Mouse (Mus musculus): ENCODE measurements around the gene Lhfp. TPM values are rescaled to one million over a fixed set of nuclear protein-coding genes. Genes with fewer than 3 reads are reported as not detected.

Lhfp gene
- polyA plus RNA-seq (2014; fragmentation: Nextera tagmentation; extraction: Ambion mirVana) = 12.9 and 13.1 TPM in 2 replicates

- peak within 1 kb of the TSS; percentile 80 for H3K4me2 ChIP-seq
- DNase-seq (ENCODE audit: low spot score) = peak; percentile 73
- H3K36me3 ChIP-seq (ENCODE audit: control insufficient read depth, insufficient read depth, low read length) = no peaks in the 10 kb centered on the region
- H3K27ac ChIP-seq (ENCODE audit: low read depth, low read length) = no peak within 1 kb of the TSS
- ATAC-seq (replicated peaks; ENCODE audit: low FRiP score) = peak; percentile 51; the same call in 1 of the 2 replicates
- H3K27me3 ChIP-seq (replicated peaks; ENCODE audit: control insufficient read depth, insufficient read depth, low read length) = peaks cover 33% of the 10 kb centered on the region
- under 1% methylated on average over 51 of the region's 58 CpGs for WGBS
- no peaks in the 10 kb centered on the region for H3K9me3 ChIP-seq (ENCODE audit: control insufficient read depth, low read length)
- H3K4me3 ChIP-seq (ENCODE audit: low read depth, low read length) = peak within 1 kb of the TSS; percentile 48
- H3K9ac ChIP-seq (ENCODE audit: low read depth, low read length) = peak within 1 kb of the TSS; percentile 51; the same call in 1 of the 2 replicates
- no peaks in the 10 kb centered on the region for H3K4me1 ChIP-seq (replicated peaks; ENCODE audit: control insufficient read depth, insufficient read depth, low read length)
Observed at GRCm38 (mm10) chr3:53041411-53042239, at the start of gene Lhfp. Gene Lhfp, plus strand, starts transcription at chr3:53041528.

- whole genome bisulfite sequencing = 86% methylated on average over 9 of the region's 10 CpGs
- no peak overlapping the region for H3K27ac ChIP-seq (ENCODE audit: low read depth, low read length)
- H3K9me3 ChIP-seq (ENCODE audit: control insufficient read depth, low read length) = no peaks in the 10 kb centered on the region
- no peak for DNase-seq (ENCODE audit: low spot score)
- H3K9ac ChIP-seq (ENCODE audit: low read depth, low read length) = no peak overlapping the region
- no peaks in the 10 kb centered on the region for H3K27me3 ChIP-seq (replicated peaks; ENCODE audit: control insufficient read depth, insufficient read depth, low read length)
- no peak overlapping the region for H3K4me3 ChIP-seq (ENCODE audit: low read depth, low read length)
- H3K4me2 ChIP-seq = no peak overlapping the region
- no peaks in the 10 kb centered on the region for H3K4me1 ChIP-seq (replicated peaks; ENCODE audit: control insufficient read depth, insufficient read depth, low read length)
- H3K36me3 ChIP-seq (ENCODE audit: control insufficient read depth, insufficient read depth, low read length) = peaks cover 9% of the 10 kb centered on the region; the same call in 1 of the 2 replicates
- ATAC-seq (replicated peaks; ENCODE audit: low FRiP score) = no peak
Observed at GRCm38 (mm10) chr3:52993296-52993695, 48.0 kb upstream of the Lhfp start.

GRCm38 (mm10) chr3:52994666-52995065 is 46.7 kb upstream of the Lhfp start:
- Histone ChIP-seq H3K9me3 (ENCODE audit: control insufficient read depth, low read length) (no peaks in the 10 kb centered on the region), H3K9ac (ENCODE audit: low read depth, low read length) (no peak overlapping the region), H3K4me1 (replicated peaks; ENCODE audit: control insufficient read depth, insufficient read depth, low read length) (no peaks in the 10 kb centered on the region), H3K4me3 (ENCODE audit: low read depth, low read length) (no peak overlapping the region), H3K27ac (ENCODE audit: low read depth, low read length) (no peak overlapping the region), H3K27me3 (replicated peaks; ENCODE audit: control insufficient read depth, insufficient read depth, low read length) (no peaks in the 10 kb centered on the region), H3K36me3 (ENCODE audit: control insufficient read depth, insufficient read depth, low read length) (peaks cover 9% of the 10 kb centered on the region; the same call in 1 of the 2 replicates), H3K4me2 (no peak overlapping the region)
- ATAC-seq (replicated peaks; ENCODE audit: low FRiP score) = no peak
- DNase-seq (ENCODE audit: low spot score) = no peak
- WGBS = 78% methylated on average over 5 of the region's 5 CpGs

- Histone ChIP-seq H3K4me3 (ENCODE audit: low read depth, low read length) (no peak overlapping the region), H3K27me3 (replicated peaks; ENCODE audit: control insufficient read depth, insufficient read depth, low read length) (no peaks in the 10 kb centered on the region), H3K9me3 (ENCODE audit: control insufficient read depth, low read length) (no peaks in the 10 kb centered on the region), H3K9ac (ENCODE audit: low read depth, low read length) (no peak overlapping the region), H3K4me2 (no peak overlapping the region), H3K36me3 (ENCODE audit: control insufficient read depth, insufficient read depth, low read length) (peaks cover 9% of the 10 kb centered on the region; the same call in 1 of the 2 replicates), H3K27ac (ENCODE audit: low read depth, low read length) (no peak overlapping the region), H3K4me1 (replicated peaks; ENCODE audit: control insufficient read depth, insufficient read depth, low read length) (no peaks in the 10 kb centered on the region)
- no peak for ATAC-seq (replicated peaks; ENCODE audit: low FRiP score)
- no peak for DNase-seq (ENCODE audit: low spot score)
- WGBS = 92% methylated on average over 5 of the region's 5 CpGs
Observed at GRCm38 (mm10) chr3:52996635-52997034, 44.7 kb upstream of the Lhfp start.

- Histone ChIP-seq H3K9me3 (ENCODE audit: control insufficient read depth, low read length) (no peaks in the 10 kb centered on the region), H3K4me1 (replicated peaks; ENCODE audit: control insufficient read depth, insufficient read depth, low read length) (no peaks in the 10 kb centered on the region), H3K4me2 (no peak overlapping the region), H3K9ac (ENCODE audit: low read depth, low read length) (no peak overlapping the region), H3K27me3 (replicated peaks; ENCODE audit: control insufficient read depth, insufficient read depth, low read length) (no peaks in the 10 kb centered on the region), H3K4me3 (ENCODE audit: low read depth, low read length) (no peak overlapping the region), H3K27ac (ENCODE audit: low read depth, low read length) (no peak overlapping the region), H3K36me3 (ENCODE audit: control insufficient read depth, insufficient read depth, low read length) (peaks cover 9% of the 10 kb centered on the region; the same call in 1 of the 2 replicates)
- WGBS = 85% methylated on average over 1 of the region's 1 CpGs
- ATAC-seq (replicated peaks; ENCODE audit: low FRiP score) (no peak), DNase-seq (ENCODE audit: low spot score) (no peak)
Observed at GRCm38 (mm10) chr3:52997381-52997780, 43.9 kb upstream of the Lhfp start.

- DNase-seq (ENCODE audit: low spot score) = no peak
- Histone ChIP-seq H3K27me3 (replicated peaks; ENCODE audit: control insufficient read depth, insufficient read depth, low read length) (no peaks in the 10 kb centered on the region), H3K9me3 (ENCODE audit: control insufficient read depth, low read length) (no peaks in the 10 kb centered on the region), H3K9ac (ENCODE audit: low read depth, low read length) (no peak overlapping the region), H3K4me1 (replicated peaks; ENCODE audit: control insufficient read depth, insufficient read depth, low read length) (no peaks in the 10 kb centered on the region), H3K4me2 (no peak overlapping the region), H3K4me3 (ENCODE audit: low read depth, low read length) (no peak overlapping the region), H3K27ac (ENCODE audit: low read depth, low read length) (no peak overlapping the region), H3K36me3 (ENCODE audit: control insufficient read depth, insufficient read depth, low read length) (peaks cover 3% of the 10 kb centered on the region; the same call in 1 of the 2 replicates)
- WGBS = 76% methylated on average over 15 of the region's 15 CpGs
- no peak for ATAC-seq (replicated peaks; ENCODE audit: low FRiP score)
Observed at GRCm38 (mm10) chr3:52999016-52999744, 42.1 kb upstream of the Lhfp start.

GRCm38 (mm10) chr3:52999996-53000395 is 41.3 kb upstream of the Lhfp start:
- H3K36me3 ChIP-seq (ENCODE audit: control insufficient read depth, insufficient read depth, low read length) = peaks cover 3% of the 10 kb centered on the region; the same call in 1 of the 2 replicates

GRCm38 (mm10) chr3:53002076-53002475 is 39.3 kb upstream of the Lhfp start:
- Histone ChIP-seq H3K27ac (ENCODE audit: low read depth, low read length) (no peak overlapping the region), H3K4me2 (no peak overlapping the region), H3K4me3 (ENCODE audit: low read depth, low read length) (no peak overlapping the region), H3K4me1 (replicated peaks; ENCODE audit: control insufficient read depth, insufficient read depth, low read length) (no peaks in the 10 kb centered on the region), H3K9me3 (ENCODE audit: control insufficient read depth, low read length) (no peaks in the 10 kb centered on the region), H3K27me3 (replicated peaks; ENCODE audit: control insufficient read depth, insufficient read depth, low read length) (no peaks in the 10 kb centered on the region), H3K9ac (ENCODE audit: low read depth, low read length) (no peak overlapping the region), H3K36me3 (ENCODE audit: control insufficient read depth, insufficient read depth, low read length) (peaks cover 3% of the 10 kb centered on the region; the same call in 1 of the 2 replicates)
- ATAC-seq (replicated peaks; ENCODE audit: low FRiP score) (no peak), DNase-seq (ENCODE audit: low spot score) (no peak)
- 81% methylated on average over 6 of the region's 6 CpGs for WGBS

More at GRCm38 (mm10) chr3:52999996-53000395, 41.3 kb upstream of the Lhfp start:
- no peaks in the 10 kb centered on the region for H3K9me3 ChIP-seq (ENCODE audit: control insufficient read depth, low read length)
- H3K4me3 ChIP-seq (ENCODE audit: low read depth, low read length) = no peak overlapping the region
- H3K27ac ChIP-seq (ENCODE audit: low read depth, low read length) = no peak overlapping the region
- H3K4me1 ChIP-seq (replicated peaks; ENCODE audit: control insufficient read depth, insufficient read depth, low read length) = no peaks in the 10 kb centered on the region
- ATAC-seq (replicated peaks; ENCODE audit: low FRiP score) = no peak
- no peak overlapping the region for H3K4me2 ChIP-seq
- DNase-seq (ENCODE audit: low spot score) = no peak
- WGBS = 78% methylated on average over 3 of the region's 3 CpGs
- H3K9ac ChIP-seq (ENCODE audit: low read depth, low read length) = no peak overlapping the region
- H3K27me3 ChIP-seq (replicated peaks; ENCODE audit: control insufficient read depth, insufficient read depth, low read length) = no peaks in the 10 kb centered on the region

All from liver, embryonic 11.5 days (tissue).